Mouse (Mus musculus): ENCODE results near the gene Tapt1.

- TF ChIP-seq CTCF (IDR thresholded peaks at IDR 0.05; ENCODE audit: low read depth, low read length) (no peak), POLR2A (IDR thresholded peaks at IDR 0.05; ENCODE audit: insufficient read depth, low read length) (no peak)
Observed at GRCm38 (mm10) chr5:44163318-44163717, 63.1 kb downstream of the Tapt1 start.
